Mouse (Mus musculus) MEL (cell line): Measurements from ENCODE around the gene Ak3. TPM values are rescaled to one million over a fixed set of nuclear protein-coding genes. Genes with fewer than 3 reads are reported as not detected.

Source experiments
- DNase-seq: peaks from one replicate; pipeline ENCODE4 v3.0.0; 2011; ENCODE audit warnings: low read depth, low spot score
- H3K27ac ChIP-seq: 2 replicates; pipeline ENCODE4 v1.5.1; 2012; ENCODE audit warnings: low read depth, mild to moderate bottlenecking, control low read depth, low read length, moderate library complexity; ENCODE audit not compliant: control insufficient read depth
- H3K27me3 ChIP-seq, 2 experiments: fragments of 150-350 bp in 1 of 2; sonication (generic) in 1 of 2; 2 replicates each; pipeline ENCODE4 v1.6.1; 2012; ENCODE audit warnings: low read length in 2 of 2, mild to moderate bottlenecking in 2 of 2, improper control_type of control experiment in 1 of 2, moderate library complexity in 1 of 2; ENCODE audit not compliant: insufficient read depth in 2 of 2, control insufficient read depth in 1 of 2
- H3K36me3 ChIP-seq, 2 experiments: 2 replicates each; pipeline ENCODE4 v1.6.1; 2012 to 2014; ENCODE audit warnings: low read length in 2 of 2, improper control_type of control experiment in 1 of 2, inconsistent platforms in 1 of 2, mild to moderate bottlenecking in 1 of 2; ENCODE audit not compliant: insufficient read depth in 2 of 2, control insufficient read depth in 1 of 2
- H3K4me1 ChIP-seq, 2 experiments: fragments of 150-350 bp in 1 of 2; sonication (generic) in 1 of 2; 2 replicates each; pipeline ENCODE4 v1.6.1; 2012; ENCODE audit warnings: low read length in 2 of 2, improper control_type of control experiment in 1 of 2, mild to moderate bottlenecking in 1 of 2; ENCODE audit not compliant: insufficient read depth in 2 of 2, control insufficient read depth in 1 of 2
- H3K4me3 ChIP-seq, 2 experiments: fragments of 150-350 bp in 1 of 2; sonication (generic) in 1 of 2; 2 replicates each; pipeline ENCODE4 v1.5.1; 2012; ENCODE audit warnings: low read depth in 2 of 2, low read length in 2 of 2, mild to moderate bottlenecking in 2 of 2, moderate library complexity in 2 of 2, control low read depth in 1 of 2, improper control_type of control experiment in 1 of 2; ENCODE audit not compliant: control insufficient read depth in 1 of 2, insufficient read depth in 1 of 2
- H3K79me2 ChIP-seq: 2 replicates; pipeline ENCODE4 v1.6.1; 2012; ENCODE audit warnings: mild to moderate bottlenecking, low read length, moderate library complexity; ENCODE audit not compliant: control insufficient read depth, poor library complexity, insufficient read depth
- H3K9ac ChIP-seq: 2 replicates; pipeline ENCODE4 v1.6.1; 2012; ENCODE audit warnings: low read depth, mild to moderate bottlenecking, control low read depth, low read length, moderate library complexity; ENCODE audit not compliant: control insufficient read depth, poor library complexity, severe bottlenecking
- H3K9me3 ChIP-seq: fragments of 150-350 bp; sonication (generic); replicated peaks from 2 replicates; pipeline ENCODE4 v1.6.1; 2012; ENCODE audit warnings: mild to moderate bottlenecking, low read length, improper control_type of control experiment, moderate library complexity; ENCODE audit not compliant: insufficient read depth
- BHLHE40 ChIP-seq: IDR thresholded peaks from 2 replicates; pipeline ENCODE4 v1.6.1; 2012; ENCODE audit warnings: low read depth, mild to moderate bottlenecking, inconsistent platforms, low read length, improper control_type of control experiment, borderline replicate concordance
- CHD1 ChIP-seq: IDR thresholded peaks from 2 replicates; pipeline ENCODE4 v1.6.1; 2012; ENCODE audit warnings: low read depth, mild to moderate bottlenecking, inconsistent platforms, low read length, improper control_type of control experiment
- CTCF ChIP-seq, 3 experiments: IDR thresholded peaks in 2 of 3; conservative IDR thresholded peaks in 1 of 3; 2 replicates each; pipeline ENCODE4 v1.5.1; 2011 to 2012; ENCODE audit warnings: low read length in 3 of 3, low read depth in 2 of 3, mild to moderate bottlenecking in 2 of 3, improper control_type of control experiment in 1 of 3, inconsistent platforms in 1 of 3, mixed read lengths in 1 of 3, moderate library complexity in 1 of 3; ENCODE audit not compliant: control insufficient read depth in 1 of 3, insufficient read depth in 1 of 3, poor library complexity in 1 of 3, severe bottlenecking in 1 of 3
- E2F4 ChIP-seq: IDR thresholded peaks from 2 replicates; pipeline ENCODE4 v1.6.1; 2011; ENCODE audit warnings: low read depth, low read length, improper control_type of control experiment, borderline replicate concordance
- ELF1 ChIP-seq: IDR thresholded peaks from 2 replicates; pipeline ENCODE4 v1.6.1; 2014; ENCODE audit warnings: low read depth, mild to moderate bottlenecking, inconsistent platforms, low read length, improper control_type of control experiment, moderate library complexity
- EP300 ChIP-seq, 2 experiments: IDR thresholded peaks; 2 replicates each; pipeline ENCODE4 v1.6.1; 2011; ENCODE audit warnings: improper control_type of control experiment in 2 of 2, low read length in 2 of 2, low read depth in 1 of 2, mild to moderate bottlenecking in 1 of 2
- GABPA ChIP-seq: IDR thresholded peaks from 2 replicates; pipeline ENCODE4 v1.6.1; 2012; ENCODE audit warnings: low read depth, mild to moderate bottlenecking, inconsistent platforms, low read length, improper control_type of control experiment, moderate library complexity
- JUND ChIP-seq: IDR thresholded peaks from 2 replicates; pipeline ENCODE4 v1.6.1; 2011; ENCODE audit warnings: low read depth, mild to moderate bottlenecking, improper control_type of control experiment, low read length
- MAZ ChIP-seq: IDR thresholded peaks from 2 replicates; pipeline ENCODE4 v1.6.1; 2012; ENCODE audit warnings: low read depth, mild to moderate bottlenecking, inconsistent platforms, low read length, improper control_type of control experiment
- MYC ChIP-seq: IDR thresholded peaks from 2 replicates; pipeline ENCODE4 v1.6.1; 2011; ENCODE audit warnings: low read depth, mild to moderate bottlenecking, low read length, improper control_type of control experiment, moderate library complexity
- NELFE ChIP-seq: IDR thresholded peaks from 2 replicates; pipeline ENCODE4 v1.6.1; 2011; ENCODE audit warnings: low read depth, low read length, improper control_type of control experiment
- RAD21 ChIP-seq: IDR thresholded peaks from 2 replicates; pipeline ENCODE4 v1.6.1; 2011; ENCODE audit warnings: mild to moderate bottlenecking, low read depth, low read length, improper control_type of control experiment
- SIN3A ChIP-seq: IDR thresholded peaks from 2 replicates; pipeline ENCODE4 v1.6.1; 2012; ENCODE audit warnings: low read length, improper control_type of control experiment, inconsistent platforms
- SMC3 ChIP-seq: IDR thresholded peaks from 2 replicates; pipeline ENCODE4 v1.6.1; 2011; ENCODE audit warnings: low read depth, low read length, improper control_type of control experiment
- TCF12 ChIP-seq: IDR thresholded peaks from 2 replicates; pipeline ENCODE4 v1.6.1; 2014; ENCODE audit warnings: low read depth, mild to moderate bottlenecking, inconsistent platforms, low read length, improper control_type of control experiment, moderate library complexity
- USF2 ChIP-seq, 2 experiments: IDR thresholded peaks; 2 replicates each; pipeline ENCODE4 v1.6.1; 2011 to 2012; ENCODE audit warnings: improper control_type of control experiment in 2 of 2, low read length in 2 of 2, borderline replicate concordance in 1 of 2, inconsistent platforms in 1 of 2, low read depth in 1 of 2, mild to moderate bottlenecking in 1 of 2; ENCODE audit not compliant: insufficient read depth in 1 of 2
- ZC3H11A ChIP-seq: IDR thresholded peaks from 2 replicates; pipeline ENCODE4 v1.6.1; 2012; ENCODE audit warnings: low read depth, mild to moderate bottlenecking, inconsistent platforms, low read length, improper control_type of control experiment
- ZMIZ1 ChIP-seq: IDR thresholded peaks from 2 replicates; pipeline ENCODE4 v1.6.1; 2012; ENCODE audit warnings: low read depth, mild to moderate bottlenecking, inconsistent platforms, low read length, improper control_type of control experiment, moderate library complexity
- ZNF384 ChIP-seq: IDR thresholded peaks from 2 replicates; pipeline ENCODE4 v1.6.1; 2012; ENCODE audit warnings: low read depth, mild to moderate bottlenecking, inconsistent platforms, low read length, improper control_type of control experiment
- polyA plus RNA-seq, 2 experiments: library from polyadenylated mRNA; stranded (reverse) in 1 of 2; unstranded in 1 of 2; fragments of >175 nt in 1 of 2; fragments of >200 nt in 1 of 2; gene quantifications; 2 replicates each; pipeline versions ENCODE4 v1.2.1 to v1.2.4; 2012; ENCODE audit warnings: low replicate concordance in 2 of 2, low read depth in 1 of 2; ENCODE audit not compliant: insufficient read length in 2 of 2, insufficient read depth in 1 of 2, missing spikeins in 1 of 2
- total RNA-seq: library from RNA; depleted of rRNA; stranded (reverse); fragments of 300-350 nt; gene quantifications from 2 replicates; pipeline ENCODE4 v1.2.3, GENCODE M21; 2012

The Ak3 gene
- total and polyA plus RNA-seq, 3 experiments, result 47.3 to 86.3 (median 50.0) TPM

- H3K27me3 ChIP-seq, result no peaks in the 10 kb centered on the region
- peak; percentile 42 for DNase-seq
- TF ChIP-seq USF2 (IDR thresholded peaks at IDR 0.05; ENCODE audit: borderline replicate concordance in 1 of 2, insufficient read depth in 1 of 2, low read depth in 1 of 2, low read length in 2 of 2), result no peak
- no peak for TF ChIP-seq GABPA
- TF ChIP-seq CHD1, result 0 out of 2 replicates have a peak, but pooled peaks have one; percentile 73
- TF ChIP-seq SIN3A, result 0 out of 2 replicates have a peak, but pooled peaks have one; percentile 21
- H3K36me3 ChIP-seq, result peaks cover 0 to 15% of the 10 kb centered on the region in 2 experiments; a peak in 2 of 4 replicates
- H3K4me3 ChIP-seq, result peak overlapping the region; percentile 93 to 98
- H3K27ac ChIP-seq, result peak overlapping the region; percentile 40; the same call in 1 of the 2 replicates
- peaks cover 4 to 10% of the 10 kb centered on the region in 2 experiments for H3K4me1 ChIP-seq
- H3K9me3 ChIP-seq, result no peaks in the 10 kb centered on the region
- H3K79me2 ChIP-seq, result peaks cover 28% of the 10 kb centered on the region
- peak overlapping the region; percentile 84 for H3K9ac ChIP-seq
Observed at GRCm38 (mm10) chr19:29046961-29047333, 814 bp downstream of the Ak3 start.

GRCm38 (mm10) chr19:29045956-29046650 is 1.7 kb downstream of the Ak3 start:
- no peak overlapping the region for H3K27ac ChIP-seq
- H3K79me2 ChIP-seq, result peaks cover 31% of the 10 kb centered on the region
- TF ChIP-seq MYC (no peak), ZNF384 (no peak), TCF12 (no peak), JUND (no peak), CTCF (IDR thresholded peaks at IDR 0.05 in 2 of 3, conservative IDR thresholded peaks at IDR 0.05 in 1 of 3; ENCODE audit: control insufficient read depth in 1 of 3, insufficient read depth in 1 of 3, low read depth in 2 of 3, low read length in 3 of 3, poor library complexity in 1 of 3, severe bottlenecking in 1 of 3) (no peak), RAD21 (no peak), SIN3A (no peak; the same call in 1 of the 2 replicates), EP300 (IDR thresholded peaks at IDR 0.05; ENCODE audit: low read depth in 1 of 2, low read length in 2 of 2) (no peak), ZC3H11A (no peak), SMC3 (no peak), ELF1 (no peak), E2F4 (no peak), MAZ (no peak), BHLHE40 (no peak), NELFE (no peak), ZMIZ1 (no peak)
- DNase-seq, result peak; percentile 38
- H3K27me3 ChIP-seq, result no peaks in the 10 kb centered on the region
- peaks cover 0 to 15% of the 10 kb centered on the region in 2 experiments; a peak in 2 of 4 replicates for H3K36me3 ChIP-seq
- peaks cover 4 to 10% of the 10 kb centered on the region in 2 experiments for H3K4me1 ChIP-seq
- H3K9ac ChIP-seq, result peak overlapping the region; percentile 34
- H3K4me3 ChIP-seq, result peak overlapping the region; percentile 38 to 98
- H3K9me3 ChIP-seq, result no peaks in the 10 kb centered on the region
